Mouse (Mus musculus) CD4-positive, CD25-positive, alpha-beta regulatory T cell (primary cell): Measurements from ENCODE around the gene Fuca2. TPM values are rescaled to one million over a fixed set of nuclear protein-coding genes. Genes with fewer than 3 reads are reported as not detected.

Experiments used
- polyA plus RNA-seq: library from polyadenylated mRNA; unstranded; fragments of 100-300 nt; shearing (Covaris generic); gene quantifications from one replicate; pipeline ENCODE4 v1.2.1, GENCODE M21; 2017

Fuca2 gene
- polyA plus RNA-seq, result 37.2 TPM

GRCm38 (mm10) chr10:13499331-13499730 lies at the start of gene Fuca2:
TSS of gene Fuca2 (plus strand) at chr10:13499540.

GRCm38 (mm10) chr10:13473833-13474567 lies 25.3 kb upstream of the Fuca2 start, which contains the start of gene Phactr2:
TSS of gene Phactr2 (minus strand) at chr10:13474412.

GRCm38 (mm10) chr10:13552646-13553497 lies 53.5 kb downstream of the Fuca2 start, which contains the start of the genes Adat2 and Pex3:
TSS of gene Adat2 (plus strand) at chr10:13552894.
TSS of gene Pex3 (minus strand) at chr10:13553142.

Other genes starting within 250 kb of the Fuca2 start
- 11.9 TPM for gene Phactr2, start 25.1 kb upstream of the Fuca2 start, polyA plus RNA-seq
- gene Adat2, start 53.4 kb downstream of the Fuca2 start, polyA plus RNA-seq, result 2.6 TPM
- 34.3 TPM for gene Pex3, start 53.6 kb downstream of the Fuca2 start, polyA plus RNA-seq